Mouse (Mus musculus): ENCODE results near the gene Gpr183.

DNA sequence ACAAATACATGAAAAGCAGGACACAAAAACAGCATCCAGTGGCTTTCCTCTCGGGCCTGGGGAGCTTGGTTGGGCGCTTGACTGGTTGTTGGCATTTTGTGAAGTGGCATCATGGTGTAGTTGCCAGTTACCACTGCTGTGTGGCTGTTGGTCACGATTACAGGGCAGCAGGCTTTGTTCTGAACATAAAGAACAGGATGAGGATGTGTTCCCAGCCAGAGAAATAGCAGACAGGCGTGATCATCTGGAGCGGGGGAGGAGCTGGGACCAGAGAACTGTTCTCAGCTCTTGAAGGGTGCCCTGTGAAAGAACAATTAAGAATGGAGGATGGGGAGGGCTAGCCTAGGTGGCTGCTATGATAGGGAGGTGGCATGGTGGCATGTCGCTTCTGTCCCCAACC is 38.1 kb downstream of the Gpr183 start:
- no peak for TF ChIP-seq EP300 (IDR thresholded peaks at IDR 0.05; ENCODE audit: low read depth in 1 of 2, low read length in 2 of 2)
- no peak for TF ChIP-seq GATA1 (IDR thresholded peaks at IDR 0.05; ENCODE audit: low read depth, low read length)
- TF ChIP-seq BHLHE40 (IDR thresholded peaks at IDR 0.05; ENCODE audit: borderline replicate concordance, low read depth, low read length): no peak
- no peak for TF ChIP-seq CTCF (IDR thresholded peaks at IDR 0.05 in 2 of 3, conservative IDR thresholded peaks at IDR 0.05 in 1 of 3; ENCODE audit: control insufficient read depth in 1 of 3, insufficient read depth in 1 of 3, low read depth in 2 of 3, low read length in 3 of 3, poor library complexity in 1 of 3, severe bottlenecking in 1 of 3)
- no peak for TF ChIP-seq USF2 (IDR thresholded peaks at IDR 0.05; ENCODE audit: borderline replicate concordance in 1 of 2, insufficient read depth in 1 of 2, low read depth in 1 of 2, low read length in 2 of 2)
- no peak for TF ChIP-seq USF1 (IDR thresholded peaks at IDR 0.05; ENCODE audit: low read depth, low read length)
- no peak for TF ChIP-seq ELF1 (IDR thresholded peaks at IDR 0.05; ENCODE audit: low read depth, low read length)

All from MEL (cell line).